8 mouse cellular contexts compared by ENCODE assay signal in the genomic region with DNA sequence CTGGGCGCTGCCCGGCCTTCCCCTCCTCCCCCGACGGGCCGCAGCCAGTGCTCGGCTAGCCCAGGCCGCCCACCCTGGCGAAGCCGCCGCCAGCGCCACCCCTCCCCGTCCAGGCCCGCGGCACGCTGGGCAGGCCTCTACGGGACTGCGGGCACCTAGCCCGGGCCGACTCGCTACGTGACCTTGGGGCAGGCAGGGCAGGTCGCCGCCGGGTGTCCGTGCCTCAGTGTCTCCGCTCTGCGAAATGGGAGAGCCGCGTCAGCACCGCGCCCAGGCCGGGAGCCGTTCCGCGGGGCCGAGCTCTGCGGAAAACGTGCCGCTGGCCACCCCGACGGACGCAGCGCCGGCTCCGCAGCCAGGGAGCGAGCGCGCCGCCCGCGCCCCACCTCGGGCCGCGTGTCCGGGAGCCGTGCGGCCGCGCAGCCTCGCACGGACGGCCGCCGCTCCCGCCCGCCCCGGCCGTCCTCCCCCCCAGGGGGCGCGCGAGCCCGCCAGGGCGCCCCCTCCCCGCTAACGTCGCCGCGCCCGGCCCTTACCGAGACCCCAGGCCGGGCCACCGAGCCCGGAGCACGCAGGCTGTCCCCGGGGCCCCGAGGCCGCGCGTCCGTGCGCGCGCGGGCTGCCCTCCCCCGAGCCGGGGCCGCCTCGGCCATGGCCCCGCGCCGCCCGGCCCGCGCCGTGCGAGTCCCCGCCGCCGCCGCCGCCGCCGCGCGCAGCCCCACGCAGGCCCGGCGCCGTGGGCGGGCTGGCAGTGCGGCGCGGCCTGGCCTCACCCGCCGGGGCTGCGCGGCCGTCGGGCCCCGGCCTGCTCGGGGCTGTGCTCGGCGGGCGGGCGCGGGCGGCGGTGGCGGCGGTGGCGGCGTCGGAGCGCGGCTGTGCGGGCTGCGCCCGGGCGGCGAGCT. TPM values are rescaled to one million over a fixed set of nuclear protein-coding genes. Genes with fewer than 3 reads are reported as not detected.
A peak's percentile ranks its signal among the peaks of the same experiment; 100 is the strongest.
DNase-seq lines count a peak whose midpoint lies in the region; ATAC-seq and TF ChIP-seq lines count a peak whose summit lies in the region.

No protein-coding gene starts in this region.

- H3K27me3 ChIP-seq in forebrain, embryonic 16.5 days (replicated peaks; ENCODE audit: control insufficient read depth, insufficient read depth, low read length), result no peaks in the 10 kb centered on the region
- H3K27me3 ChIP-seq in hindbrain, postnatal 0 days (ENCODE audit: insufficient read depth, low read length), result no peaks in the 10 kb centered on the region
- no peaks in the 10 kb centered on the region for H3K27me3 ChIP-seq in liver, adult 2 months (ENCODE audit: control insufficient read depth, insufficient read depth, low read length)
- no peaks in the 10 kb centered on the region for H3K27me3 ChIP-seq in midbrain, embryonic 15.5 days (replicated peaks)
- no peaks in the 10 kb centered on the region for H3K27me3 ChIP-seq in stomach, postnatal 0 days (ENCODE audit: control insufficient read depth, insufficient read depth, low read length)

- peak overlapping the region; percentile 81 for H3K4me2 ChIP-seq in forebrain, embryonic 16.5 days (ENCODE audit: low read length)
- peak overlapping the region; percentile 82 for H3K4me2 ChIP-seq in hindbrain, postnatal 0 days (ENCODE audit: low read depth, low read length)
- peak overlapping the region; percentile 87 for H3K4me2 ChIP-seq in midbrain, embryonic 15.5 days
- H3K4me2 ChIP-seq in stomach, postnatal 0 days (replicated peaks; ENCODE audit: low read depth), result peak overlapping the region; percentile 96

- peak overlapping the region; percentile 78 for H3K4me3 ChIP-seq in forebrain, embryonic 16.5 days (replicated peaks; ENCODE audit: low read length)
- peak overlapping the region; percentile 81 for H3K4me3 ChIP-seq in hindbrain, postnatal 0 days (ENCODE audit: low read length)
- peak overlapping the region; percentile 74 for H3K4me3 ChIP-seq in liver, adult 2 months (ENCODE audit: insufficient read depth, low read depth, low read length)
- peak overlapping the region; percentile 88 for H3K4me3 ChIP-seq in midbrain, embryonic 15.5 days
- peak overlapping the region; percentile 63 for H3K4me3 ChIP-seq in stomach, postnatal 0 days (ENCODE audit: low read depth, low read length)

- peaks cover 6% of the 10 kb centered on the region for H3K79me2 ChIP-seq in liver, adult 2 months (ENCODE audit: control insufficient read depth, insufficient read depth, low read length)

- peak; percentile 47 for ATAC-seq in forebrain, embryonic 16.5 days
- ATAC-seq in hindbrain, postnatal 0 days, result peak; percentile 71
- ATAC-seq in midbrain, embryonic 15.5 days (replicated peaks), result peak; percentile 80
- ATAC-seq in stomach, postnatal 0 days (ENCODE audit: low FRiP score, low TSS enrichment), result peak; percentile 64

- no peaks in the 10 kb centered on the region for H3K9me3 ChIP-seq in forebrain, embryonic 16.5 days (ENCODE audit: control insufficient read depth, low read length)
- no peaks in the 10 kb centered on the region for H3K9me3 ChIP-seq in hindbrain, postnatal 0 days (ENCODE audit: low read length)
- no peaks in the 10 kb centered on the region for H3K9me3 ChIP-seq in midbrain, embryonic 15.5 days
- no peaks in the 10 kb centered on the region for H3K9me3 ChIP-seq in stomach, postnatal 0 days (ENCODE audit: control insufficient read depth, low read length)

- peaks cover 18% of the 10 kb centered on the region for H3K4me1 ChIP-seq in forebrain, embryonic 16.5 days (replicated peaks; ENCODE audit: control insufficient read depth, insufficient read depth, low read length)
- H3K4me1 ChIP-seq in hindbrain, postnatal 0 days (ENCODE audit: insufficient read depth, low read length), result no peaks in the 10 kb centered on the region
- H3K4me1 ChIP-seq in liver, adult 2 months (ENCODE audit: control insufficient read depth, insufficient read depth, low read length), result peaks cover 4% of the 10 kb centered on the region; the same call in 1 of the 2 replicates
- H3K4me1 ChIP-seq in midbrain, embryonic 15.5 days, result peaks cover 22% of the 10 kb centered on the region
- no peaks in the 10 kb centered on the region for H3K4me1 ChIP-seq in stomach, postnatal 0 days (replicated peaks; ENCODE audit: control insufficient read depth, insufficient read depth)

- TF ChIP-seq POLR2A in liver, adult 2 months (IDR thresholded peaks at IDR 0.05; ENCODE audit: extremely low read depth, insufficient read depth, low read length), result no peak

- TF ChIP-seq CTCF in hindbrain, postnatal 0 days (IDR thresholded peaks at IDR 0.05; ENCODE audit: low read depth), result no peak
- peak; percentile 14; the same call in 1 of the 2 replicates for TF ChIP-seq CTCF in liver, adult 2 months (IDR thresholded peaks at IDR 0.05; ENCODE audit: low read depth, low read length)
- TF ChIP-seq CTCF in stomach, postnatal 0 days (IDR thresholded peaks at IDR 0.05; ENCODE audit: low read depth), result no peak; the same call in 1 of the 2 replicates

- DNase-seq in right cerebral cortex, postnatal 10 days (ENCODE audit: low spot score in 2 of 2), result peak; percentile 43 to 45
- no peak for DNase-seq in right cerebral cortex, adult 18-20 months
- DNase-seq in cerebellum, adult 8-10 months, result peak; percentile 51
- DNase-seq in hindbrain, postnatal 0 days (ENCODE audit: low spot score), result peak; percentile 67
- peak; percentile 57 for DNase-seq in liver, adult 2 months (ENCODE audit: extremely low read depth, low read depth, low spot score)
- DNase-seq in stomach, postnatal 0 days (ENCODE audit: low spot score), result peak; percentile 53

- under 1% methylated on average over 74 of the region's 150 CpGs for WGBS in forebrain, embryonic 16.5 days
- under 1% methylated on average over 77 of the region's 150 CpGs for WGBS in hindbrain, postnatal 0 days
- WGBS in liver, adult 2 months, result 19% methylated on average over 123 of the region's 150 CpGs
- WGBS in midbrain, embryonic 15.5 days, result under 1% methylated on average over 84 of the region's 150 CpGs
- WGBS in stomach, postnatal 0 days, result under 1% methylated on average over 72 of the region's 150 CpGs

- no peak for TF ChIP-seq EP300 in stomach, postnatal 0 days (optimal IDR thresholded peaks at IDR 0.05)

- peak overlapping the region; percentile 89 for H3K9ac ChIP-seq in forebrain, embryonic 16.5 days (replicated peaks; ENCODE audit: low read depth, low read length)
- H3K9ac ChIP-seq in hindbrain, postnatal 0 days (replicated peaks; ENCODE audit: low read length), result peak overlapping the region; percentile 90
- H3K9ac ChIP-seq in liver, adult 2 months (ENCODE audit: low read depth, low read length), result peak overlapping the region; percentile 90
- H3K9ac ChIP-seq in midbrain, embryonic 15.5 days, result peak overlapping the region; percentile 85
- H3K9ac ChIP-seq in stomach, postnatal 0 days (ENCODE audit: low read length), result peak overlapping the region; percentile 89

- H3K27ac ChIP-seq in forebrain, embryonic 16.5 days (ENCODE audit: low read length), result peak overlapping the region; percentile 95
- H3K27ac ChIP-seq in hindbrain, postnatal 0 days, result peak overlapping the region; percentile 93
- H3K27ac ChIP-seq in liver, adult 2 months (replicated peaks; ENCODE audit: insufficient read depth, low read depth, low read length), result peak overlapping the region; percentile 57
- peak overlapping the region; percentile 90 for H3K27ac ChIP-seq in midbrain, embryonic 15.5 days
- peak overlapping the region; percentile 93 for H3K27ac ChIP-seq in stomach, postnatal 0 days (replicated peaks)

- H3K36me3 ChIP-seq in forebrain, embryonic 16.5 days (ENCODE audit: control insufficient read depth, insufficient read depth), result peaks cover 10% of the 10 kb centered on the region
- peaks cover 14% of the 10 kb centered on the region; the same call in 1 of the 2 replicates for H3K36me3 ChIP-seq in hindbrain, postnatal 0 days (ENCODE audit: insufficient read depth, low read length)
- peaks cover 10% of the 10 kb centered on the region; the same call in 1 of the 2 replicates for H3K36me3 ChIP-seq in liver, adult 2 months (ENCODE audit: control insufficient read depth, insufficient read depth, low read length)
- H3K36me3 ChIP-seq in midbrain, embryonic 15.5 days (replicated peaks), result no peaks in the 10 kb centered on the region; the same call in 1 of the 2 replicates
- peaks cover 14% of the 10 kb centered on the region for H3K36me3 ChIP-seq in stomach, postnatal 0 days (ENCODE audit: control insufficient read depth, insufficient read depth, low read length)

RNA-seq across cellular contexts. Expression of gene Zfp777, which starts 1.0 kb away (rescaled TPM):
- 10.1 and 10.3 TPM in 2 replicates for polyA plus RNA-seq in forebrain, embryonic 16.5 days (2015; fragmentation: Nextera tagmentation; extraction: Ambion mirVana)
- total RNA-seq in hindbrain, postnatal 0 days (2014; rRNA removed), result 33.6 and 47.7 TPM in 2 replicates
- 15.4 and 16.2 TPM in 2 replicates for polyA plus RNA-seq in hindbrain, postnatal 0 days (2015; fragmentation: Nextera tagmentation; extraction: Ambion mirVana)
- 2.8 and 3.3 TPM in 2 replicates for total RNA-seq in liver, adult 2 months (2014; rRNA removed)
- 5.7 and 6.4 TPM in 2 replicates for polyA plus RNA-seq in liver, adult 2 months (2012; rRNA removed)
- 13.9 and 15.1 TPM in 2 replicates for polyA plus RNA-seq in midbrain, embryonic 15.5 days (2015; fragmentation: Nextera tagmentation; extraction: Ambion mirVana)
- 3.0 and 3.2 TPM in 2 replicates for polyA plus RNA-seq in stomach, postnatal 0 days (2015; fragmentation: Nextera tagmentation; extraction: Ambion mirVana)

RNA-seq across cellular contexts. Expression of gene Zfp746, which starts 38.7 kb away (rescaled TPM):
- 20.0 and 21.7 TPM in 2 replicates for polyA plus RNA-seq in forebrain, embryonic 16.5 days (2015; fragmentation: Nextera tagmentation; extraction: Ambion mirVana)
- 34.3 and 35.9 TPM in 2 replicates for total RNA-seq in hindbrain, postnatal 0 days (2014; rRNA removed)
- 15.3 and 16.4 TPM in 2 replicates for polyA plus RNA-seq in hindbrain, postnatal 0 days (2015; fragmentation: Nextera tagmentation; extraction: Ambion mirVana)
- 8.9 and 9.4 TPM in 2 replicates for total RNA-seq in liver, adult 2 months (2014; rRNA removed)
- 9.7 and 14.4 TPM in 2 replicates for polyA plus RNA-seq in liver, adult 2 months (2012; rRNA removed)
- 22.4 and 26.3 TPM in 2 replicates for polyA plus RNA-seq in midbrain, embryonic 15.5 days (2015; fragmentation: Nextera tagmentation; extraction: Ambion mirVana)
- 8.7 and 10.3 TPM in 2 replicates for polyA plus RNA-seq in stomach, postnatal 0 days (2015; fragmentation: Nextera tagmentation; extraction: Ambion mirVana)
